Mouse (Mus musculus) NIH3T3 (cell line): ENCODE data around the gene Mgat3.
A peak's percentile ranks its signal among the peaks of the same experiment; 100 is the strongest.

ENCODE experiments used
- DNase-seq: peaks from one replicate; pipeline ENCODE4 v3.0.0-alpha.2; 2012; ENCODE audit warnings: low read depth

Gene Mgat3

DNA sequence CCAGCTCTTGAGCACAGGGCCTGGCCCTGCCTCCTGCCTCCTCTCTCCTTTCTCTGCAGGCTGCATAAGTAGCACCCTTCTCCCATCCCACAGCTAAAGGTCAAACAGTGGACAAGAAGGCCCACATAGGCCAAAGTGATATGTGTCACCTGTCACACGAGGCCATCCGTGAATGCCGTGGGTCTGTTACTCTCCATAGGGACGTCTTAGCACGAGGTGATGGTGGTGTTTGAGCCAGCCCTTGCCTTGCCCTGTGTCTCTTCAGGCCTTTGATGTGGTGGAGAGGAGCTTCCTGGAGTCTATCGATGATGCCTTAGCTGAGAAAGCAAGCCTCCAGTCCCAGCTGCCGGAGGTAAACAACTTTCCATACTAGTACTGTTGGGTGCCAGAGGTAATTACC lies 24.0 kb upstream of the Mgat3 start:
- no peak for DNase-seq

DNA sequence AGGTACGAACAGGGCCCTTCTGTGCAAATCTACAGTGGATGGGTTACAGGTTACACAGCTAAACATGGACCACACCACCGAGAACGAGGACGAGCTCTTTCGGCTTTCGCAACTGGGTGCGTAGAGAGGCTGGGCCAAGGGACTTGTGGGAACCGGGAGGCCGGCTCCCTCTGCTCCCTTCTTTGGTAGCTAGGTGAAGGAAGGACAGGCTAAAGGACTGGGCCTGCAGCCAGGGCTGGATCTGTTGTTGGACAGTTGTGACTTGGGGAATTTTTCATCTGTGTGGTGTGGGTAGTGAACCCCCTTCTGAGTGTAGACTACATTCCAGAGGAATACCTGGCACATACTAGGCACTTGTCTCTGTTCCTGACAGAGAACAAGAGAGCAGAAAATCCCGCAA lies 20.9 kb upstream of the Mgat3 start:
- no peak for DNase-seq

DNA sequence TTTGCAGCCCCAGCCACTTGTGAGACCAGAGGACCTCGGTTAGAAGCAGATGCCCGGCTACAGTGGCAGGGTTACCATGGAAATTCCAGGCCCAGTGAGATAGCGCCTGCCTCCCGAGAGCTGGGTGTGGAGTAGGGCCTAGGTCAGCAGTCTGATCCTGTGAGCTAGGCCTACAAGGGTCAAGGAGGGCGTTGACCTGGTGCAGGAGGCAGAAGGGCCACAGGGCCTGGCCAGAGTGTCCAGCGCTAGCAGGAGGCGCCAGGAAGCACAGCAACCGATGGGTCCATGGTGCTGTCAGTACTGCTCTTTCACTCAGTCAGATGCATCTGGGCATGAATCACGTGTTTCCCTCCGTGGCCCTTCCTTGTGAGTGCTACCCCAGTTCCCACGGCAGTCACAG lies 19.8 kb upstream of the Mgat3 start:
- no peak for DNase-seq

DNA sequence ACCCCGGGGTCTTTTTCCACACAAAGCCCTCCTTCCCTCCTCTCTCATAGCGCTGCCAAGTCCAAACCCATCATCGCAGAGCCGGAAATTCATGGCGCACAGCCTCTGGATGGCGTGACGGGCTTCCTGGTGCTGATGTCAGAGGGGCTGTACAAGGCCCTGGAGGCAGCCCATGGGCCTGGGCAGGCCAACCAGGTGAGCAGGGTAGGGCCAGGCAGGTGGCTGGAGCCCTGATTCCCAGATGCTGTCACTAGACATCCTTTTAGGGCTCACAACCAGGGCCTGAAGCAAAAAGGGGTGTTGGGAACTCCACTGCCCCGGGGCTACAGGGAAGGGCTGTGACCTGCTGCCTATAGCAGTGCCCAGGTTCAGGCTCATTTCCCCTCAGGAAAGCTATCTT lies 17.8 kb upstream of the Mgat3 start:
- DNase-seq = no peak

DNA sequence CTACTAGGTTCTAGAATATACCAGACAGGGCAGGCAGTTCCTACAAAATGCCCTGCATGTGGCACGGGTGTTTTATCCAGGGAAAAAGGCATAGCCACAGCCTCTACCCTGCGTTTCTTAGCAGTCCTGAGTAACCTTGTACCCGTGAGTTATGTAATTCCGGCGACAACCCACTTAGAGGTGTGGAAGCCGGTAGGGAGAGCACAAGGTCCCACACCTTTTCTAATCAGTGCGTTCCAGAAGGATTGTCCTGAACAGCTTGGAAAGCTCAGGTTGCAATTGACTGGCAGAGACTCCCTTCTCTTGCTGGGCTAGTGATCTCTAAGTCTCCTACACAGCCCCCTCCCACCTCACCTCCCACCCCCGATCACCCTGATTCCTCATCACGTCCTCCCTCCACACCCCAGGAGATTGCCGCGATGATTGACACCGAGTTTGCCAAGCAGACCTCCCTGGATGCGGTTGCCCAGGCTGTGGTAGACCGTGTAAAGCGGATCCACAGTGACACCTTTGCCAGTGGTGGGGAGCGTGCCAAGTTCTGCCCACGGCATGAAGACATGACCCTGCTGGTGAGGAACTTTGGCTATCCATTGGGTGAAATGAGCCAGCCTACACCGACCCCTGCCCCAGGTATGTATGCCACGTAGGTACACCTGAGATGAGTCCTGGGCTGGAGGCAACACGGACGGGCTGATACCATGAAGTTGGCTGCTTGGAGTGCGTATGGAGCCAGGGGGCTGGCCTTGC lies 16.2 kb upstream of the Mgat3 start:
- DNase-seq = no peak

DNA sequence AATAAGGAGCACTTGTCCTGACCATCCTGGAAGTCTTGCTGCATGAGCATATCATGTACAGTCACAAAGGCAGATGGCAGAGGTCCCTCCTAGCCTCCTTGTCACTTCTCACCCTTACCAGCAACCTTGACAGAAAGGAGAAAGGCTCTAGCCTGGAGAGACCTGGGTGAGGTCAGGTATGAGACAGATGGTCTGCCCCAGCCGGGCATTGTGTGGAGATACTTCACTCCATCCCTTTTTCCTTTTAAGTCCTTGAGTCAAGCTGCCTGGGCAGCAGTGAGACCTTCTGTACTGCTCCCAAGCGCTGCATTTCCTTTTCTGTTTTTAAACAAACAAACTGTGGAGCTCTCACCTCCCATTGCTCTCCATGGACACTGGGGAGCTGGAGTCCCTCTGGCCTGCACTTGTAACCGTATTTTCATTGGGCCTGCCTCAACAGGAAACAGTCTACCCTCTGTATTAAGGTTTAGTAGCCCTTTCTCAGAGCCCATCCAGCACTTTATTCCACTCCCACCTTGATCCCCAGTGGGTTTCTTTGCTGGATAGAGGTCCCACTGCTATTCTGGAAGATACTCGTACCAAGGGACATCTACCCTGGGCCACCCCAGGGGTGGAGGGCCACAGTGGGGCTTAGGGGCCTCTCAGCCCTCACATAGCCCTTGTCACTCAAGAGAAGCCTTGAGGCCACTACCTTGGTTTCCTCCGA lies 15.4 kb upstream of the Mgat3 start:
- DNase-seq = no peak

DNA sequence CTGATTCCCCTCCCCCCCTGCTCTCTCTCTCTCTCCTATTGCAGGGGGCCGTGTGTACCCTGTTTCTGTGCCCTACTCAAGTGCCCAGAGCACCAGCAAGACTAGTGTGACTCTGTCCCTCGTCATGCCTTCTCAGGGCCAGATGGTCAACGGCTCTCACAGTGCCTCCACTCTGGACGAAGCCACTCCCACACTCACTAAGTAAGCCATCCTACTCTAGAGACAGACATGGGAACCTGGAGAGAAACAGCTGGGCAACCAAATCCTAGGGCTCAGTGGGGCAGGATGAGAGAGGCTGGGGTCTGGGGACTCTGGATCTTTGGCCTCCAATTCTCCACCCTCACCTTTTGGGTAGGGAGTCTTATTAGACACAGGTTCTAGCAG lies 14.8 kb upstream of the Mgat3 start:
- DNase-seq = no peak

DNA sequence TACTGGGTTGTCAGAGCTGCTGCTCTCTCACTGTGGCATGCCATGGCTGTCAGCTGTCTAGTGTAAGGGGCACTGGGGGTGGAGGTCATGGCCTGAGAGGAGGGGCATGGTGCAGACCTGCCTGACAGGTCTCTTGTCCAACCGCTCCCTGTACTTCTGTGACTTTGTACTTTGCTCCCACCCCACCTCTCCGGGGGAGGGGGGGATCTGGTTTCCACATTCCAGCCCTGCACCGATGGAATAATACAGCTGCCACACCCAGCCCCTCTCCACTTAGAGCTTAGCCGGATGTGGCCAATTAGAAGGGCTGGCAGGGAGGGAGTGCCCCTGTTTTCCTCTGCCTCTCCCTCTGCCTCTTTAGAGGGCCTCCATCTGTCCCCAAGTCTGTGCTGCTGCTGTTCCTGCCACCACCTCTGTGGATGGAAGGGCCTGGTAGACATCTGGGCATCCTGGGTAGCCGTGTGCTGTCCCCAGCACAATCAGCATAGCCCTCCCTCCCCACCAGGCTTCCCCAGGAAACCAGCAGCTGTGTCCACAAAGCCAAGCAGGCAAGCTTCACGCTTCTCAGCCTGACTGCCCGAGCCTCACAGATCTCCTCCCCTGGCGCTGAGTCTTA lies 14.1 kb upstream of the Mgat3 start:
- DNase-seq = peak; percentile 47

DNA sequence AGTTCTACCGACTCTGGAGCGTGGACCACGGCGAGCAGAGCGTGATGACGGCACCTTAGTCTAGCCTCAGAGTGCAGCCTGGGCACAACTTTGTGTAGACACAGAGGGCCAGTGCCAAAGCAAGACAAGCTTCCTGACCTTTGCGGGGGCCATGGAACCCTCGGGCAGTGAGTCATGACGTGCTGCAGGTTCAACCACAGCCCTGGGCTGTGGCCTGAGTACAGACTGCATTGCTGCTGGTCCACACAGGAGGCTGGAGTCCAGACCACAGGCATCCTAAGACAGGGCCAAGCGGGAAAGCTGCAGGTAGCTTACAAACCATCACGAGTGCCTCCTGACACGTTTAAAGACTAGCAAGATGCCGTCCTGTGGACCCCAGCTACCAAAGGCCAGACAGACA lies 13.3 kb upstream of the Mgat3 start:
- DNase-seq = peak; percentile 72

DNA sequence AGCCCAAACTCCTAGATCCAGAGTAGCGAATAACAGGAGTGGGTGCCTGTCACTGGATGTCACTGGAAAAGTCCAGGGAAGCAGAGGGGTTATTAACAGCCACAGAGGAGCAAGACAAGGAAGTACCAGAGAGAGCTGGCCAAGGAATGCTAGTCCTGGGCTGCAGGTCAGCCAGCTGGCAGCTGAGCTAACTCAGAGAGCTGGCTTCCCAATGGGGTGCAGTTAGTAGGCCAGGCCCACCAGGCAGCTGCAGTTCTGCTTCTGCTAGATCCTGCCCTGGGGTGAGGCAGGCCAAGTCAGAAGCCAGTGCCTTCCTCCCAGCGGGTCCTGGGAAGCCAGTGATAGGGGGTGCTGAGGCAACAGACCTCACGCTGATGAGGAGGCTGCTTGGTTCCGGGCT lies 12.8 kb upstream of the Mgat3 start:
- DNase-seq = peak; percentile 50

DNA sequence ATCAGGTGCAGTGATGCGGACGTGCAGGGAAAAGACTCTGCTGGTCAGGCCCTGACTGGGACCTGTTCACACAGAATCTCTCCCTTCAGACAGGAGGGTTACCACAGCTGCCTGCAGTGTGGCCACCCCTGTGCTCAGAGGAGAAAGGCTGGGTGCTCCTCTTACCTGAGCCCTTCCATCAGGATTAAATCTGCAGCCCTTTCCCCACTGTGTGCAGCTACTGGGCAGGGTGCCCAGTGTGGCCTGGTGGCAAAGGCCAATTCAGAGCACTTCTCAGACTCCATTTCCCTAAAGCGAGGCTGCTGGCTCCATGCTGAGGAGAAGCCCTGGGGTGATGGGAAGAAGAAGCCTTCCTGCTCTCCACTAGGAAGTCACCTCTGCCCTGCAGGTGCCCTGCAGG lies 12.3 kb upstream of the Mgat3 start:
- DNase-seq = no peak

DNA sequence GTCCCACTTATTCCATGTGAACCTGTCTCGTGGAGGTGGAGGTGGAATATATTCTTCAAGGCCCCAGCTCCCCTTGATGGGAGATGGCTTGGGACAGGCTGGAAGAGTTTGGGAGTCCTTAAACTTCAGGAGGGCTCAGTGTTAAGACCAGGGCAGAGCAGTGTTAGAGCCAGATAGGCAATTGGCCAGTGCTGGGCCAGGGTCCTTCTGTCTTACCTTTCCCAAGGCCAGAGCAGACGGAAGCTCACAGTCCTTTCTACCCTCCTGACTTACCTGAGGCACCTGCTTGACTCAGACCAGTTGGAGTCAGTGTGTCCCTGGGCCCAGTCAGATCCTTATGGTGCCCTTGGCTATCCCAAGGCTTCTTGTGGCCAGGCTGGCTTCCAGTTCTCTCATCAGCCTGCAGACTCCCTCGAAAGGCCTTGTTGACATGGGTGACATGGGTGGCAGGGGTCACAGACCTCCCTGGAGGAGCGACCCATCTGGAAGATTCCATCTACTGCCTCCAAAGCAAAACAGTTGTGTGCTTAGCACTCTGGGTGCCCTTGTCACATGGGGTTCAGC lies 11.0 kb upstream of the Mgat3 start:
- no peak for DNase-seq

DNA sequence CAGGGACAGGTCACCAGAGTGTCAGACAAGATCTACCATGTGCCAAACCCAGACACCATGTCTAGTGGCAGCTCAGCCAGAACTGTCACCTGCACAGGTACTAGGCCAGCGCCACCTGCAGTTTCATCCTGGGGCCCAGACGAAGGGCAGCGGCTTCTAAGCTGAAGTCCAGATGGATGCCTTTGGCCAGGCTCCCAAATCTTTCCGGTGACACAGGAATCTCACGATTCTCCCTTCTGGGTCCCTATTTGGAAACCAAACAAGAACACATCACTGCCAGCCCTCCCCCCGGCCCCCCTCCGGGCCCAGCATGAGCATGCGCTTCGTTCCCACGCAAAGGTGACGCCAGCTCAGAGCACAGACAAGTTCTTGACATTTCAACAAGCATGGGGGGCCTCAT lies 10.2 kb upstream of the Mgat3 start:
- no peak for DNase-seq

DNA sequence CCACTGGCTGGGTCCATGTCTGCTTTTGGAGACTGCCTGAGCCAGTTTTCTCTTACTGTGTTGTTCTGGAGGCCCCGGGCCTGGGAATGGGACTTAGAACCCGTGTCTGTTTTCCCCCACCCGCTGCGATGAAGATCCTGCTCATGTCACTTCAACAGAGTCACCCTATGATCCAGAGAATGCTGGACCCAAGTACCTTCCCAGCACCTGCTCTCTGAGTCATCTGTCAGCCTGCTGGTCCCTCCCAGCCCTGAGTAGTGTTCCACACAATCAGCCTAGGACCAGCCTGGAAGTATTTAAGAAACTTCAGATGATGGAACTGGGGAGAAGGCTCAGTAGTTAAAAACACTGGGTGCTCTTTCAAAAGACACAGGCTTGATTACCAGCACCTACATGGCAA lies 9.8 kb upstream of the Mgat3 start:
- DNase-seq = no peak

DNA sequence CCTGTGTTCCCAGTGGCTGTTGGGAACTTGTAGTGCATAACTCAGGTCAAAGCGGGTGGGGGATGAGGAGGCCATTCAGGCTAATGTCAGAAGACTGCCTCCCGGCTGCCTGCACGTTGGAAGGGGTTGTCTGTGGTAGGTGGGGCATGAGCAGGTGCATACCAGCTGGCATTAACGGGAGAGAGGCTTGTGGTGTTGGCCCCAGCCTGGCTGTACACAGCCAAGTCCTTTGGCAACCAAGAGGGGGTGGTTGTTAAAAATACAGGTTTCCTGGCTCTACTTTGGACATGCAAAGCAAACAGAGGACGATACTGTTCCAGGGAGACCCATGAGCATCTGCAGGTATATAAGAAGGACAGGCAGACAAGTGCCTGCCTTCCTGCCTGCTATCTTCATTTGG lies 8.1 kb upstream of the Mgat3 start:
- no peak for DNase-seq

DNA sequence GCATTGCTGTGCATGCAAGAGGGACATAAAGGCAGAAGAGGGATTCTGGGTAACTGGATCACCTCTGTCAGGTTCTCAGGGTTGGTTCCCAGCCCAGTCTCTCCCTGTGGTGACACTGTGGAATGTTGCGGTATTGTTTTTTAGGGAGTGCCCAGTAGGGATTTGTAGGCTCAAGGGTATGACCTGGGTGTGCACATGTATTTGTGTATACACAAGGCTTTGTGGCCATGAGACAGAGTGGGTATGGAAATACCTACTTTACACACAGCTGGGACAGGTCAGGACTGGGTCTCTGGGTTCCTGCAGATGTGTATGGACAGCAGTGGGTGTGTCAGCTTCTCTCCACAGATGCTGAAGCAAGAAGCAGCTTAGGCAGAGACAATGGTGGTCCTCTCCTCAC lies 4.0 kb upstream of the Mgat3 start:
- no peak for DNase-seq

DNA sequence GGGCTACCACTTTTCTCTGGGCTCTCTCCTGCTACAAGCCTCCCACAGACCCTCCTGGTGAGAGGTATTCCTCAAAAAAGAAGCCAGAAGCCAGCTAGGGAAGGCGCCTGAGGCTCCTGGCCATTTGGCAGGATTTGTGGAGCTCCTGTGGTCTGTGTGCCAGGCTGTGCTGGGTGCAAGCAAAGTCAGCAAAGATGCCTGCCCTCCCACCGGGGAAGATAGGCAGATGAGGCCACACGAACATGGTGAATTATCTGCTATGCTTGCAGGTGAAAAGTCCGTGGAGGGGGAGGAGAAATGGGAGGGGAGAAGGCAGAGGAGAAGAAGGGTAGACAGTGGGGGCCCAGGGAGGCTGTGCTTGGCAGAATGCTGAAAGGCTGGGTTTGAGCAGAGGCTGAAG lies 3.2 kb upstream of the Mgat3 start:
- DNase-seq = no peak

DNA sequence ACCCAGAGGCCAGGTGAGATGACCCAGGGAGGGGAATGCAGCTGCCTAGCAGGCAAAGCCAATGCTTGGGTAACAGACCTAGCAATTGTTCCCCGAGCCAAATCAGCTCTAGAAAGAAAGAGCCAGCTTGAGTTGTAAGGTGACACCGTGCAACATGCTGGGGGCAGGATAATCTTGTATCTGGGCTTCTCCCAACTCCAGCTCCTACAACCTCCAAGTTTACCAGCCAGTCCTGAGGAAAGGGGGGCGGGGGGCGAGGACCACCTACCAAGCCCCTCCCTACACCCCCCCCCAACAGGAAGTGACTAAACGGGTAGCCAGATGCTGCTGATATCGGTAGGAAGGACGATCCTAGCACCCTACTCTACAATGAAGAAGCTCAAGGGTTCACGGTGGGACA lies 2.2 kb upstream of the Mgat3 start:
- DNase-seq = no peak

DNA sequence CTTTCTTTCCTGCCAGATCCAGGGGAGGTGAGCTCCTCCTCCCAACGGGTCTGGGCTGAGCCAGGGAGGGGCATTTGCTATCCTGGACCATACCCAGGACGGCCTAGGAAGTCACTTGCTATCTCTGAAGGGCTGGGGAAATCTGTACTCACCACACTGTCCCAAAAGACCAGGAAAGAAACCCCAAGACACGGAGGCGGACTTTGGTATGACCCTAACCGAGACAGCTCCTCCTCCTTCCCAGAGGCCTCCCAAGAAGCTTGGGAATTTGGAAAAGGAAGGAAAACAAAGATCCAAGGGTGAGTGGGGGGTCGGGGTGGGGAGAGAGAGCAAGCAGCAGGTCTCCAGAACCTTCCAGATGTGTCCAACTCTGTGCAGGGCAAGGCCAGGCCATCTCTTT lies 1.7 kb upstream of the Mgat3 start:
- no peak for DNase-seq

DNA sequence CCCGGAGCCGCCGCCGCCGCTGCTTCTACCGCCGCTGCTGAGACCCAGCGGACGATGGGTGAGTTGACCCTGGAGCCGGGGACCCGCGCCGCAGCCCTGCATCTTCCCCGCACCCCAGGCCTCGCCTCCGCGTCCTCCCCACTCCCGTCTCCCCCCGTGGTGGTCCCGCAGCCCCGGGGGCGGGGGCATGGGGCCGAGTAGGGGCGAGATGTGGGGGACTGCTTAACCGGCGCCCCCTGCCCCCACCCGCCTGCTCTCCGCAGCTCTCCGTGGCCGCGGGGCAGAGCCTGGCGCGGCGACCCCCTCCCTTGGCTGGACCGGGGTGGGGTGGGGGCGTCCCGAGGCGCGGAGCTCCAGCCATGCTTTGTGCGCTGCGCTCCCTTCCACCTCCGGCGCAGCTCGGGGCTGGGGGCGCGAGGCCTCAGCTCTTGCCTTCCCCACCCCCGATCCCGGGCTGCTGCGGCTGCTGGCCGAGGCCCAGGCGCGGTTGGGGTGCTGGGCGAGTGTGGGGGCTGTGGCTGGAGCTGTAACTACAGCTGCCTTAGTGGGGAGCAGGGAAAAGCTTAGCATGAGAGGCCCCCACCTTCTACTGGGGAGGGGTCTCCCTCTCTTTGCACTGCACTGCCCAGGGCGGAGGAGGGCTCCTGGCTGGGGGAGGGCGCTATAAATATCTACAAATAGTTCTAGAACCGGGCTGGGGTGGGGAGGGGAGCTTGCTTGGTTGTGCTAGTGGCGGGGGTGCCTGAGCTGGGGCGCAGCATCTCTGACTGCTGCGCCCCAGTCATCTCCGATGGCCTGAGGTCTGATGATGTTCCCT lies 468 bp downstream of the Mgat3 start:
- peak; percentile 33 for DNase-seq

DNA sequence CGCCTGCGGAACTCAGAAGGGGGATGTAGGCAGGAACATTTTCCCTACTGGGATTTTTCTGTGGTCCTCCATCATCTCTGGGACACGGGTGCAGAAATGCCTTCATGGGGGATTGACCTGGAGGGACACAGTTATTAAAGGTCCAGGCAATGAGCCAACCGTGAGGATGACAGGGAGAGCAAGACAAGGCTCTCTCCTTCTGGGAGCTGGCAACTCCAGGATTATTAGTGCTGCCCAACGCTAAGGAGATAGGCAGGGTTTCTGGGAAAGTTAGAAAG lies 1.0 kb downstream of the Mgat3 start:
- no peak for DNase-seq

DNA sequence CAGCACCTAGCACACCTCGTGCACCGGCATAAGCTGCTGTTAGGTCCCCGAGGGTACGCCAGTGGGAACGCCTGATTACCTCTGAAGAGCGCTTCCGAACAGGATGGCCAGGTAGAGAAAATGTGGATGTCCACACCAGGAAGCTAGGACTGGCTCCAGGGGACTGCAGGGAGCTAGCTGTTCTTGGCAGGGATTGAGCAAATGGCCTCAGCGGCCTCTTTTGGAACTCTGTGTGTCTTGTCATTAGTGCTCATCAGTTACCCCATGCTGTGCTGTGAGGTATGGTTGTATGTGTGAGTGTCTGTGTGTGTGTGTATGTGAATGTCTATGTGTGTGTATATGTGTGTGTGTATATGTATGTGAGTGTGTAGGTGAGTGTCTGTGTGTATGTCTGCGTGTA lies 1.8 kb downstream of the Mgat3 start:
- DNase-seq = no peak

DNA sequence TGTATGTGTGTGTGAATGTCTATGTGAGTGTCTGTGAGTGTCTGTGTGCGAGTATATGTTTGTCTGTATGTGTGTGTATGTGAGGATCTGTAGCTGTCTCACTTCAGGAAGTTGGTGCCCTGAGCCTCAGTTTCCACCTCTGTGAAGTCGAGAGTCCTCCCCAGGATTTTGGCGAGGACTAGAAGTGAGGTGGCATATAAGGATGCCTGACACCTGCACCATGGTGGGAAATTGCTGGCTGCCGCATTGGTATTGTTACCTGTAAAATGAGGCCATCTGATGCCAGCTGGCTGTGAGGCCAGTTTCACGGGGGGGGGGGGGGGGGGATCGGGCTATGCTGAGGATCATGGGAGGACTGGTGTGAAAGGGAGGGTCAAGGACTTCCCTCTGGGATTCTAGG lies 2.2 kb downstream of the Mgat3 start:
- DNase-seq = no peak
